Comparison of ENCODE assay signal across 27 mouse cellular contexts in the genomic region with DNA sequence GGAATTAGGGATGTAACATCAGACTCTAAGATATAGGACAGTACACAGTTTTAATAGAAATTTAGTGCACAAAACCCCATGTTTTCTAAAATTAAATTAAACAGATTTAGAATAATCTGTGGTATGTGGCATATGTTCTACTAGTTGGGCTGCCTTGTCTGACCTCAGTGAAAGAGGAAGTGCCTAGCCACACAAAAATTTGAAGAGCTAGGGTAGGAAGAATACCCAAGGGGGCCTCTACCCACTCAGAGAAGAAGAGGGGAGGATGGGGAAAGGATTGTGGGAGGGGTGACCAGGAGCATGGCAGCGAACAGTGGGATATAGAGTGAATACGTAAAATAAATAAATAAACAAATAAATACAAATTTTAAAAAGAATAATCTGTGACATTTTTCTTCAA.
A peak's percentile ranks its signal among the peaks of the same experiment; 100 is the strongest.
DNase-seq lines count a peak whose midpoint lies in the region; ATAC-seq and TF ChIP-seq lines count a peak whose summit lies in the region.
"Had no signal": no experiment of that assay in that cellular context is flagged by ENCODE, and none has a peak within 500 bp of the region (broad histone marks: within the 10 kb centered on the region; RNA-seq: fewer than 3 reads in every experiment).

No protein-coding gene starts in this region.

- H3K9ac ChIP-seq in CH12.LX (ENCODE audit: insufficient read depth, low read depth) = no peak overlapping the region
- no peak overlapping the region for H3K9ac ChIP-seq in heart, embryonic 11.5 days (ENCODE audit: low read depth, low read length)
- H3K9ac ChIP-seq in heart, embryonic 12.5 days = no peak overlapping the region
- H3K9ac ChIP-seq: embryonic facial prominence, embryonic 13.5 days; embryonic facial prominence, embryonic 15.5 days; forebrain, embryonic 12.5 days; forebrain, embryonic 15.5 days; forebrain, postnatal 0 days had no signal

- H3K4me2 ChIP-seq in CH12.LX (ENCODE audit: insufficient read depth, low read depth, poor library complexity, severe bottlenecking) = no peak overlapping the region
- no peak overlapping the region for H3K4me2 ChIP-seq in heart, embryonic 11.5 days
- H3K4me2 ChIP-seq in heart, embryonic 12.5 days = no peak overlapping the region
- H3K4me2 ChIP-seq: embryonic facial prominence, embryonic 13.5 days; embryonic facial prominence, embryonic 15.5 days; forebrain, embryonic 12.5 days; forebrain, embryonic 15.5 days had no signal

- ATAC-seq in granulocyte monocyte progenitor cell, adult 5-6 weeks (replicated peaks; ENCODE audit: poor library complexity, severe bottlenecking) = peak; percentile 48; the same call in 1 of the 2 replicates
- peak; percentile 65 for ATAC-seq in megakaryocyte progenitor cell, adult 5-6 weeks (replicated peaks; ENCODE audit: poor library complexity)
- ATAC-seq in heart, embryonic 11.5 days (replicated peaks; ENCODE audit: insufficient number of reproducible peaks, low FRiP score, low TSS enrichment) = no peak
- ATAC-seq in heart, embryonic 12.5 days (ENCODE audit: insufficient number of reproducible peaks, low FRiP score) = no peak
- ATAC-seq: CD4-positive, CD25-positive, alpha-beta regulatory T cell, adult 4 months; forebrain, embryonic 15.5 days; forebrain, postnatal 0 days had no signal

- no peak overlapping the region for H3K27ac ChIP-seq in CH12.LX (ENCODE audit: insufficient read depth, low read depth)
- H3K27ac ChIP-seq in heart, embryonic 11.5 days (ENCODE audit: low read depth, low read length) = no peak overlapping the region
- H3K27ac ChIP-seq in heart, embryonic 12.5 days (ENCODE audit: poor library complexity, severe bottlenecking) = no peak overlapping the region
- H3K27ac ChIP-seq: embryonic facial prominence, embryonic 13.5 days; embryonic facial prominence, embryonic 15.5 days; forebrain, embryonic 10.5 days; forebrain, embryonic 12.5 days; forebrain, embryonic 15.5 days had no signal

- no peak for TF ChIP-seq POLR2A in CH12.LX (IDR thresholded peaks at IDR 0.05; ENCODE audit: low read depth, low read length)

- WGBS in heart, embryonic 11.5 days (ENCODE audit: insufficient replicate concordance) = 89% methylated on average over 2 of the region's 2 CpGs
- WGBS in heart, embryonic 12.5 days = 83% methylated on average over 2 of the region's 2 CpGs

- H3K4me3 ChIP-seq in CH12.LX (replicated peaks in 1 of 3; ENCODE audit: low read depth in 2 of 3, low read length in 2 of 3, poor library complexity in 1 of 3) = no peak overlapping the region
- H3K4me3 ChIP-seq in heart, embryonic 11.5 days (ENCODE audit: low read depth, low read length) = no peak overlapping the region
- no peak overlapping the region for H3K4me3 ChIP-seq in heart, embryonic 12.5 days
- H3K4me3 ChIP-seq: embryonic facial prominence, embryonic 13.5 days; embryonic facial prominence, embryonic 15.5 days; erythroblast, embryonic 14.5 days; forebrain, embryonic 10.5 days; forebrain, embryonic 12.5 days; forebrain, embryonic 15.5 days had no signal

- no peaks in the 10 kb centered on the region for H3K79me2 ChIP-seq in CH12.LX (replicated peaks; ENCODE audit: control insufficient read depth, extremely low read depth, insufficient read depth, poor library complexity, severe bottlenecking)

- in situ Hi-C loops in CH12.LX (cut with MboI; ENCODE audit: low pct_ligation_motif_present, low pct_unique_long_range_greater_than_20kb, low sequenced_read_pairs) = no loop called here

- H3K9me3 ChIP-seq in CH12.LX (replicated peaks; ENCODE audit: low read length) = no peaks in the 10 kb centered on the region
- H3K9me3 ChIP-seq in heart, embryonic 11.5 days (replicated peaks; ENCODE audit: control insufficient read depth, low read length) = no peaks in the 10 kb centered on the region
- H3K9me3 ChIP-seq in heart, embryonic 12.5 days (replicated peaks) = no peaks in the 10 kb centered on the region
- H3K9me3 ChIP-seq: embryonic facial prominence, embryonic 13.5 days; embryonic facial prominence, embryonic 15.5 days; forebrain, embryonic 10.5 days; forebrain, embryonic 12.5 days; forebrain, embryonic 15.5 days had no signal

- no peak for TF ChIP-seq CTCF in CH12.LX (conservative IDR thresholded peaks at IDR 0.05 in 1 of 2, IDR thresholded peaks at IDR 0.05 in 1 of 2; ENCODE audit: low read depth in 2 of 2, low read length in 2 of 2)

- dilution Hi-C loops in CH12.LX (cut with MboI; ENCODE audit: extremely low pct_ligation_motif_present, extremely low pct_unique_long_range_greater_than_20kb, low sequenced_read_pairs) = no loop called here

- H3K4me1 ChIP-seq in CH12.LX (ENCODE audit: control insufficient read depth in 1 of 2, insufficient read depth in 2 of 2) = peaks cover 2 to 9% of the 10 kb centered on the region in 2 experiments; a peak in 1 of 4 replicates
- peaks cover 7% of the 10 kb centered on the region; the same call in 1 of the 2 replicates for H3K4me1 ChIP-seq in heart, embryonic 11.5 days (ENCODE audit: control insufficient read depth, insufficient read depth, low read length)
- H3K4me1 ChIP-seq in heart, embryonic 12.5 days (replicated peaks) = peaks cover 8% of the 10 kb centered on the region
- H3K4me1 ChIP-seq: embryonic facial prominence, embryonic 13.5 days; embryonic facial prominence, embryonic 15.5 days; forebrain, embryonic 10.5 days; forebrain, embryonic 12.5 days; forebrain, embryonic 15.5 days had no signal

- no peaks in the 10 kb centered on the region for H3K27me3 ChIP-seq in CH12.LX (replicated peaks)
- no peaks in the 10 kb centered on the region for H3K27me3 ChIP-seq in heart, embryonic 11.5 days (ENCODE audit: control insufficient read depth, insufficient read depth, low read length)
- H3K27me3 ChIP-seq in heart, embryonic 12.5 days (replicated peaks) = no peaks in the 10 kb centered on the region
- H3K27me3 ChIP-seq: embryonic facial prominence, embryonic 13.5 days; embryonic facial prominence, embryonic 15.5 days; forebrain, embryonic 12.5 days; forebrain, embryonic 15.5 days had no signal

- DNase-seq in 416B (ENCODE audit: low read depth) (peak; percentile 49), CH12.LX (ENCODE audit: extremely low read depth) (peak; percentile 49)
- DNase-seq in kidney, adult 18-20 months = no peak
- DNase-seq in testis, postnatal 14 days (ENCODE audit: low spot score) = no peak
- DNase-seq: adrenal gland, adult 2 months; adrenal gland, postnatal 10 days; adrenal gland, postnatal 25 days; B cell, adult 2 months; cerebellum, adult 11 months; cerebellum, adult 18-20 months; cerebellum, adult 8-10 months; cerebellum, adult 9-11 months; cerebellum, postnatal 14 days; cerebellum, postnatal 36 days; embryo, embryonic 11 days; forebrain, postnatal 0 days had no signal

- no peaks in the 10 kb centered on the region for H3K36me3 ChIP-seq in CH12.LX (replicated peaks in 1 of 2; ENCODE audit: control insufficient read depth in 1 of 2, insufficient read depth in 1 of 2, low read length in 1 of 2)
- no peaks in the 10 kb centered on the region for H3K36me3 ChIP-seq in heart, embryonic 11.5 days (ENCODE audit: control insufficient read depth, insufficient read depth, low read length)
- no peaks in the 10 kb centered on the region for H3K36me3 ChIP-seq in heart, embryonic 12.5 days
- H3K36me3 ChIP-seq: embryonic facial prominence, embryonic 13.5 days; embryonic facial prominence, embryonic 15.5 days; forebrain, embryonic 10.5 days; forebrain, embryonic 12.5 days; forebrain, embryonic 15.5 days had no signal

- TF ChIP-seq EP300 in CH12.LX (IDR thresholded peaks at IDR 0.05; ENCODE audit: low read length) = 0 out of 2 replicates have a peak, but pooled peaks have one; percentile 7

- TF ChIP-seq RAD21 in CH12.LX (IDR thresholded peaks at IDR 0.05; ENCODE audit: low read depth, low read length) = no peak

TF ChIP-seq in CH12.LX, 34 proteins besides CTCF, POLR2A, EP300 and RAD21:
- TF ChIP-seq SIN3A (IDR thresholded peaks at IDR 0.05; ENCODE audit: low read length) (no peak), MXI1 (IDR thresholded peaks at IDR 0.05; ENCODE audit: low read depth, low read length) (no peak), TBP (conservative IDR thresholded peaks at IDR 0.05; ENCODE audit: low read depth, low read length) (no peak), RCOR1 (conservative IDR thresholded peaks at IDR 0.05; ENCODE audit: low read depth, low read length) (no peak), UBTF (IDR thresholded peaks at IDR 0.05; ENCODE audit: low read depth, low read length) (no peak), MAFK (IDR thresholded peaks at IDR 0.05; ENCODE audit: insufficient replicate concordance, low read length) (no peak), NRF1 (IDR thresholded peaks at IDR 0.05; ENCODE audit: low read depth, low read length) (no peak), USF1 (IDR thresholded peaks at IDR 0.05; ENCODE audit: low read depth, low read length) (no peak), ETS1 (conservative IDR thresholded peaks at IDR 0.05; ENCODE audit: low read depth, low read length) (no peak)

Comparison
In these comparisons a context has a peak if more than half of its experiments do, and no peak if none do; other contexts are left out.
1. DNase-seq: peak in 416B (single experiment) and CH12.LX (single experiment); none in kidney, adult 18-20 months (single experiment) and testis, postnatal 14 days (single experiment).
2. ATAC-seq: peak in granulocyte monocyte progenitor cell, adult 5-6 weeks (single experiment) and megakaryocyte progenitor cell, adult 5-6 weeks (single experiment); none in heart, embryonic 11.5 days (single experiment) and heart, embryonic 12.5 days (single experiment).